Mouse (Mus musculus) heart, postnatal 10 days (tissue): ENCODE measurements around the gene Sh3kbp1. TPM values are rescaled to one million over a fixed set of nuclear protein-coding genes. Genes with fewer than 3 reads are reported as not detected.

Source experiments
- DNase-seq, 2 experiments: peaks; one replicate each; pipeline ENCODE4 v3.0.0; 2021
- intact Hi-C: fragments of 180-260 bp; cut with DNase I; formaldehyde crosslinking; loops from one replicate; pipeline ENCODE4 v1.15.1; 2025
- total RNA-seq, 2 experiments: library from RNA; stranded (reverse); gene quantifications; 2 replicates each; pipeline ENCODE4 v1.2.3; 2021

Sh3kbp1 gene
- total RNA-seq, 2 experiments from 2014 or later = 214 to 218 TPM

GRCm38 (mm10) chrX:159817508-159817907, 190.4 kb downstream of the Sh3kbp1 start:
- intact Hi-C loops = no loop called here
- no peak for DNase-seq

- intact Hi-C loops = no loop called here
- DNase-seq = no peak
These were observed 201.1 kb downstream of the Sh3kbp1 start for GRCm38 (mm10) chrX:159828135-159828534.

- no peak for DNase-seq
- intact Hi-C loops = no loop called here
These were observed 202.2 kb downstream of the Sh3kbp1 start for GRCm38 (mm10) chrX:159829192-159829852.

- intact Hi-C loops = no loop called here
- DNase-seq = no peak
These were observed 204.1 kb downstream of the Sh3kbp1 start for GRCm38 (mm10) chrX:159831176-159831575.

GRCm38 (mm10) chrX:159835239-159835638, 208.2 kb downstream of the Sh3kbp1 start:
- DNase-seq = no peak
- intact Hi-C loops = no loop called here

- intact Hi-C loops = no loop called here
- peak in 1 of 2 experiments; percentile 3 for DNase-seq
These were observed 210.3 kb downstream of the Sh3kbp1 start for GRCm38 (mm10) chrX:159837379-159837778.

GRCm38 (mm10) chrX:159839786-159840185, 212.7 kb downstream of the Sh3kbp1 start:
- no peak for DNase-seq
- intact Hi-C loops = no loop called here

- intact Hi-C loops = no loop called here
- peak; percentile 20 for DNase-seq
These were observed 213.2 kb downstream of the Sh3kbp1 start for GRCm38 (mm10) chrX:159840225-159840624.

- intact Hi-C loops = no loop called here
- no peak for DNase-seq
These were observed 223.7 kb downstream of the Sh3kbp1 start for GRCm38 (mm10) chrX:159850722-159851121.

- no peak for DNase-seq
- intact Hi-C loops = no loop called here
These were observed 229.8 kb downstream of the Sh3kbp1 start for GRCm38 (mm10) chrX:159856866-159857265.

GRCm38 (mm10) chrX:159858126-159858525, 231.1 kb downstream of the Sh3kbp1 start:
- no peak for DNase-seq
- intact Hi-C loops = no loop called here

GRCm38 (mm10) chrX:159860841-159861530, 233.9 kb downstream of the Sh3kbp1 start:
- intact Hi-C loops = no loop called here
- DNase-seq = no peak

GRCm38 (mm10) chrX:159867660-159868059, 240.6 kb downstream of the Sh3kbp1 start:
- DNase-seq = no peak
- intact Hi-C loops = no loop called here

- DNase-seq = no peak
- intact Hi-C loops = no loop called here
These were observed 245.4 kb downstream of the Sh3kbp1 start for GRCm38 (mm10) chrX:159872521-159872920.

- DNase-seq = no peak
- intact Hi-C loops = no loop called here
These were observed 250.7 kb downstream of the Sh3kbp1 start for GRCm38 (mm10) chrX:159877770-159878169.

GRCm38 (mm10) chrX:159879455-159879854, 252.4 kb downstream of the Sh3kbp1 start:
- no peak for DNase-seq
- intact Hi-C loops = no loop called here

- intact Hi-C loops = no loop called here
- no peak for DNase-seq
These were observed 254.5 kb downstream of the Sh3kbp1 start for GRCm38 (mm10) chrX:159881576-159881975.

GRCm38 (mm10) chrX:159896536-159896935, 269.5 kb downstream of the Sh3kbp1 start:
- peak in 1 of 2 experiments; percentile 6 for DNase-seq
- intact Hi-C loops = no loop called here

- no peak for DNase-seq
- intact Hi-C loops = no loop called here
These were observed 271.0 kb downstream of the Sh3kbp1 start for GRCm38 (mm10) chrX:159898110-159898509.

GRCm38 (mm10) chrX:159899121-159899520, 272.0 kb downstream of the Sh3kbp1 start:
- no peak for DNase-seq
- intact Hi-C loops = no loop called here

GRCm38 (mm10) chrX:159903421-159903820, 276.3 kb downstream of the Sh3kbp1 start:
- intact Hi-C loops = no loop called here
- DNase-seq = no peak

GRCm38 (mm10) chrX:159907703-159908102, 280.6 kb downstream of the Sh3kbp1 start:
- intact Hi-C loops = no loop called here
- DNase-seq = no peak
